Mouse (Mus musculus) ovary, postnatal 14 days (tissue): Measurements from ENCODE around the gene P4hb.
"Not testable (repeated sequence)": the region's sequence is repeated elsewhere in the genome, so short reads cannot be mapped to it uniquely, and the experiment has no call there.

Source experiments
- DNase-seq: peaks from one replicate; pipeline ENCODE4 v3.0.0; 2022; ENCODE audit warnings: low spot score

The P4hb gene

GRCm38 (mm10) chr11:120538955-120539284, 34.1 kb downstream of the P4hb start:
- DNase-seq, result no peak

GRCm38 (mm10) chr11:120538485-120538884, 34.6 kb downstream of the P4hb start:
- DNase-seq, result no peak

GRCm38 (mm10) chr11:120535804-120536203, 37.2 kb downstream of the P4hb start:
- DNase-seq, result no peak

- no peak for DNase-seq
Observed at GRCm38 (mm10) chr11:120535145-120535544, 37.9 kb downstream of the P4hb start.

GRCm38 (mm10) chr11:120534093-120534492, 39.0 kb downstream of the P4hb start:
- no peak for DNase-seq

GRCm38 (mm10) chr11:120531646-120532045, 41.4 kb downstream of the P4hb start:
- no peak for DNase-seq

- no peak for DNase-seq
Observed at GRCm38 (mm10) chr11:120530085-120530964, 42.7 kb downstream of the P4hb start, which contains the start of gene Gcgr. Gene Gcgr, plus strand, starts transcription at chr11:120530699.

GRCm38 (mm10) chr11:120528903-120529302, 44.1 kb downstream of the P4hb start:
- DNase-seq, result no peak

- no peak for DNase-seq
Observed at GRCm38 (mm10) chr11:120527690-120528354, 45.2 kb downstream of the P4hb start.

GRCm38 (mm10) chr11:120525959-120526358, 47.1 kb downstream of the P4hb start:
- no peak for DNase-seq

- DNase-seq, result no peak
Observed at GRCm38 (mm10) chr11:120522581-120522980, 50.5 kb downstream of the P4hb start.

- no peak for DNase-seq
Observed at GRCm38 (mm10) chr11:120520967-120521540, 52.0 kb downstream of the P4hb start.

GRCm38 (mm10) chr11:120520498-120520897, 52.6 kb downstream of the P4hb start:
- DNase-seq, result no peak

- DNase-seq, result no peak
Observed at GRCm38 (mm10) chr11:120519738-120520137, 53.3 kb downstream of the P4hb start.

- no peak for DNase-seq
Observed at GRCm38 (mm10) chr11:120518558-120518957, 54.5 kb downstream of the P4hb start.

- DNase-seq, result no peak
Observed at GRCm38 (mm10) chr11:120518027-120518426, 55.0 kb downstream of the P4hb start.

- DNase-seq, result no peak
Observed at GRCm38 (mm10) chr11:120517147-120517546, 55.9 kb downstream of the P4hb start.

GRCm38 (mm10) chr11:120515611-120516010, 57.4 kb downstream of the P4hb start:
- peak; percentile 93 for DNase-seq

GRCm38 (mm10) chr11:120514262-120514661, 58.8 kb downstream of the P4hb start:
- DNase-seq, result not testable (repeated sequence)

GRCm38 (mm10) chr11:120512790-120513453, 60.1 kb downstream of the P4hb start:
- DNase-seq, result no peak

GRCm38 (mm10) chr11:120510375-120511030, 62.5 kb downstream of the P4hb start:
- DNase-seq, result no peak
